Mouse (Mus musculus) splenic B cell, adult 2 months (primary cell): ENCODE measurements around the gene Gatc.
"Not testable (repeated sequence)": the region's sequence is repeated elsewhere in the genome, so short reads cannot be mapped to it uniquely, and the experiment has no call there.

Experiments used
- DNase-seq: peaks from one replicate; pipeline ENCODE4 v3.0.0-alpha.2; 2011; ENCODE audit warnings: low read depth, low spot score
- H3K27me3 ChIP-seq: 2 replicates; pipeline ENCODE4 v1.6.1; 2012; ENCODE audit warnings: mild to moderate bottlenecking, low read length, moderate library complexity, mixed read lengths; ENCODE audit not compliant: control insufficient read depth, poor library complexity, insufficient read depth, severe bottlenecking
- H3K36me3 ChIP-seq: 2 replicates; pipeline ENCODE4 v1.6.1; 2012; ENCODE audit warnings: mild to moderate bottlenecking, low read length, moderate library complexity, mixed read lengths; ENCODE audit not compliant: control insufficient read depth, poor library complexity, insufficient read depth, severe bottlenecking

Gatc gene

GRCm38 (mm10) chr5:115316968-115317644 lies 23.9 kb downstream of the Gatc start:
- Histone ChIP-seq H3K27me3 (no peaks in the 10 kb centered on the region; the same call in 1 of the 2 replicates), H3K36me3 (no peaks in the 10 kb centered on the region)
- no peak for DNase-seq

DNA sequence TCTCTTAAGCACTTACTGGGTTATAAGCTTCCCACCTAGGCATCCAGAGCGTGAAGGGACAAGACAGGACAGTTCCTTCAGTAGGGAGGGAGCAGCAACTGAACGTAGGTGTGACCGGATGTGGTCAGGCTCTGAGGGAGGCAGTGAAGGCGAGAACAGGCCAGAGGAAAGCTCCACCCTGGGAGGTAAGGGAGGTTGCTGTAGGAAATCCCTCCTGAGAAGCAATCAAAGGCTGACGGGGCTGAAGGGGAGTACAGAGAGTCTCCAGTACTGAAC lies 27.4 kb downstream of the Gatc start:
- Histone ChIP-seq H3K36me3 (no peaks in the 10 kb centered on the region), H3K27me3 (no peaks in the 10 kb centered on the region)
- no peak for DNase-seq

GRCm38 (mm10) chr5:115312816-115313667 lies 27.9 kb downstream of the Gatc start:
- no peaks in the 10 kb centered on the region for H3K27me3 ChIP-seq
- H3K36me3 ChIP-seq: no peaks in the 10 kb centered on the region
- no peak for DNase-seq

- Histone ChIP-seq H3K27me3 (no peaks in the 10 kb centered on the region), H3K36me3 (no peaks in the 10 kb centered on the region)
- no peak for DNase-seq
Observed at GRCm38 (mm10) chr5:115312354-115312753, 28.6 kb downstream of the Gatc start.

DNA sequence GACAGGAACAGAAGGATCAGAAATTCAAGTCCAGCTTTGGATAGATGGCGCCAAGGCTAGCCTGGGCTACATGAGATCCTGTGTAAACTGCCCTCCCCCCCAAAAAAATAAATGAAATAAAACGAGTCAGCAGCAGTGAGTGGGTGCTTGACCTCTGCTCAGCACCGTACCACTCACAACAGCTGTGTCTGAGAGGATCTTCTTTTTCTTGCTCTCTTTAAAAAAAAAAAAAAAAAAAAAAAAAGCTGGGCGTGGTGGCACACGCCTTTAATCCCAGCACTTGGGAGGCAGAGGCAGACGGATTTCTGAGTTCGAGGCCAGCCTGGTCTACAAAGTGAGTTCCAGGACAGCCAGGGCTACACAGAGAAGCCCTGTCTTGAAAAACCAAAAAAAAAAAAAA lies 38.8 kb downstream of the Gatc start:
- not testable (repeated sequence) for DNase-seq

GRCm38 (mm10) chr5:115301615-115302014 lies 39.4 kb downstream of the Gatc start:
- no peak for DNase-seq
- peaks cover 2% of the 10 kb centered on the region; the same call in 1 of the 2 replicates for H3K36me3 ChIP-seq
- no peaks in the 10 kb centered on the region for H3K27me3 ChIP-seq

More for the DNA sequence above, 38.8 kb downstream of the Gatc start:
- not testable (repeated sequence) for H3K27me3 ChIP-seq, H3K36me3 ChIP-seq

DNA sequence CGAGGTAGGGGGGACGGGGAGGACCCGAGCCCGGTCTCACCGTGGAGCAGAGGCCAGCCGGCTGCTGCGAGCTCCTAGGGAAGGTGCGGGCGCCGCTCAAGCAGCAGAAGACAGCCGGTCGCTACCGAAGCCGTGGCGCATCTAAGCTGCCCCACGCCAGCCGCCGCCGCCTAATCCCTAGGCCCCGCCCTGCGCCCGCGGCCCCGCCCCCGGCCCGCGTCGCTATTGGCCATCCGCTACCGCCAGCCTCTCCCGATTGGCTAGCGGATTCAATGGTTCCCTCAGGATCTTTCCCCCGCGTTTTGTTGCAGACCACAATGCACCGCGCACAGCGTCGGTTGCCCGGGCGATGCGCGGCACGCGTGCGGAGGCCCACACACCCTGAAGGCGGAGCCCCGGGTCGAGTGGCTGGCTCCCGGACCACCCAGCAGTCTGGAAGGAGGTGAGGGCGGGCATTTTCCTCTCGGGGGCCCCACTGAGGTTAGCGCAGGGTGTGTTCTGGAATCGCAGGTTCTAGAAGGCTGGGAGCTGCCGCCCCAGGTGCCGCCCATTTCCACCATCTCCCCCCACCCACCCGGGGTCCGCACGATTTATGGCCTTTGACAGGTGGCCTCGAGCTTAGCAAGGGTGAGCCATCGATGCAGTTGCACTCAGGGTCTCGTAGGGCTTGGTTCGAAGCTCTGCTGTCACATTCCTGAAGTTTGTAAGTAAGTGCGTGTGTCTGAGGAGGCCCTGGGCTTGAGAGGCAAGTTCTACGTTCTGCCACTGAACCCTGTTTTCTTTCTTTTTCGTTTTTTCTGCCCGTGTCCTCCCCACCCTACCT lies 40.0 kb downstream of the Gatc start, which contains the start of gene Dynll1:
Dynll1 (minus strand) TSS at position 208 of the 823 bp plus-strand sequence.
- Histone ChIP-seq H3K36me3 (peaks cover 2% of the 10 kb centered on the region; the same call in 1 of the 2 replicates), H3K27me3 (no peaks in the 10 kb centered on the region)
- peak; percentile 99 for DNase-seq

DNA sequence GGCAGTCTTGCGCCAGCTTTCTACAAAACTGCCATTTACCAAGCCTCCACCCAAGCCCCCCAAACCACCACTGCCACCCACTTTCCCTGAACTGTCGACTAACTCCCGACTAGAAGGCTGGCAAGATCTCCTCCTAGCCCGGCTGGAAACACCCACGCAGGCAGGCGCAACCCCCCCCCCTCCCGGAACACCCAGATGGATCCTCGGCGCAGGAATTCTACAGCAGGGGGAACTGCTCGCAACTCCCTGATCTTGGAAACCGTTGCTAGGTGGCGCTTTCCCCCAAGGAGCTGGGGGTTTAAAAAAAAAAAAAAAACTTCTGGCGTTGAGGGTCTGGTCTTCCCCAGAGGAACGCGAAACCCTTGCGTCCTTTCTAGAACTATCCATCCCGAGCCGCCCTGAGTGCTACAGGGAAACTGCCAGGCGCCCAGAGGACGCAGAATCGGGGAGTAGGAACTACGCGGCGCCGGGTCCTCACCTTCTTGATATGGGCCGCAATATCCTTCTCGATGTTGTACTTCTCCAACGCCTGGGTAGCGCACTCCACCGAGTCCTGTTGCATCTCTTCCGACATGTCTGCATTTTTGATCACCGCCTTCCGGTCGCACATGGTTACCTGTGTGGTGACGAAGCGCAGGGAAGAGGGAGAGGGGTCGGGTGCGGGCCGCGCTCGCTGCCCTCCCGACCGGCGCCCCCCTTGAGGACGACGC lies 40.8 kb downstream of the Gatc start:
- Histone ChIP-seq H3K27me3 (no peaks in the 10 kb centered on the region), H3K36me3 (peaks cover 2% of the 10 kb centered on the region; the same call in 1 of the 2 replicates)
- no peak for DNase-seq

GRCm38 (mm10) chr5:115296347-115296746 lies 44.6 kb downstream of the Gatc start:
- DNase-seq: no peak
- H3K27me3 ChIP-seq: no peaks in the 10 kb centered on the region
- H3K36me3 ChIP-seq: peaks cover 5% of the 10 kb centered on the region; the same call in 1 of the 2 replicates

- H3K27me3 ChIP-seq: no peaks in the 10 kb centered on the region
- peak; percentile 37 for DNase-seq
- H3K36me3 ChIP-seq: peaks cover 5% of the 10 kb centered on the region; the same call in 1 of the 2 replicates
Observed at GRCm38 (mm10) chr5:115294173-115294572, 46.8 kb downstream of the Gatc start.

- DNase-seq: peak; percentile 60
- peaks cover 7% of the 10 kb centered on the region; the same call in 1 of the 2 replicates for H3K36me3 ChIP-seq
Observed at GRCm38 (mm10) chr5:115284735-115285134, 56.2 kb downstream of the Gatc start.

More at GRCm38 (mm10) chr5:115284735-115285134, 56.2 kb downstream of the Gatc start:
- H3K27me3 ChIP-seq: no peaks in the 10 kb centered on the region
